Mouse (Mus musculus) heart, postnatal 0 days (tissue): ENCODE measurements around the gene Armh2.

ENCODE experiments used
- CTCF ChIP-seq: IDR thresholded peaks from 2 replicates; pipeline ENCODE4 v1.5.1; 2016; ENCODE audit warnings: antibody characterized with exemption, control low read depth, low read depth
- EP300 ChIP-seq: IDR thresholded peaks from 2 replicates; pipeline ENCODE4 v1.6.1; 2016; ENCODE audit warnings: antibody characterized with exemption, low read depth

DNA sequence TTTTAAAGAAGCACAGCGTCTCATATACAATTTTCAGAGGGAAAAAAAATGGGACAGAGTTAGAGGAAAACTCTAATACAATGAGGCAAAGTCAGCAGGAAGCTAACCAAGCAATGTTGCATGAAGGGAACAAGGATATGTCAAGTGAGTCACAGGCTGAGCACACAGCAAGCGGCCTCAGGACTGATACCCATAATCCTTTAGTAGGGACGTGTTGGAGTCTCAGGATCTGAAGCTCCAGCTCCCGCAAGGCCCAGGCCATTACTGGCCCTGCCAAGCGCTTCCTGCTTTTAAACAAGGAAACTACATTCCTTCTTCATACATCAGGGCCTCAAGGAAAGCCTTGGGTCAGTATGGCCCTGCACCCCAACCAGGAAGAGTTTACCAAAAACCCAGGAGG lies 38.9 kb upstream of the Armh2 start:
- TF ChIP-seq CTCF (no peak), EP300 (no peak)
